Mouse (Mus musculus): ENCODE measurements around the gene Abcc1. TPM values are rescaled to one million over a fixed set of nuclear protein-coding genes. Genes with fewer than 3 reads are reported as not detected.

The Abcc1 gene
- total and polyA plus RNA-seq, 2 experiments from 2014 or later, result 5.9 to 15.3 TPM

DNA sequence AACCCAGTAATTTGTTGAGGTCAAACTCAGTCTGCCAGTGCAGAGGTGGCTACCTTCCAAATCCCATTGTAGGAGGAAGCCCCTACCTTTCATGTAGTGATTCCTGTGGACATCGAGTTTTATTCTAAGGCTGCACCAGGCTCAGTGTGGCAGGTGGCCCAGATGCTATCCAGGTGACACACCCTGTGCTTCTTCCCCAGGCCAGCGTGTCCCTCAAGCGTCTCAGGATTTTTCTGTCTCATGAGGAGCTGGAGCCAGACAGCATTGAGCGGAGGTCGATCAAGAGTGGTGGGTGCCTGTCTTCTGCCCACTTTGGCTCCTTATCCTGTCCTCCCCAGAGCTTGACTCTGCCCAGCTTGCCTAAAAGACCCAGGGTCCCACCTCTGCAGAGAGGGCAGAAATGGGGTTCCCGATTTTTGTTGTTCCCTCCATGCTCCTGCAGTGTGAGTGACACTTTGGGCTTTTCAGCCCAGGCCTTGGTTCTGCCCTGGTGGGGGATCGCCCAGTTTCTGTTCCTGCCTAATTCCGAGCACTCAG is 76.2 kb downstream of the Abcc1 start:
- Histone ChIP-seq H3K27me3 (ENCODE audit: insufficient read depth, low read length) (no peaks in the 10 kb centered on the region), H3K9me3 (ENCODE audit: low read length) (no peaks in the 10 kb centered on the region), H3K4me2 (ENCODE audit: low read depth) (no peak overlapping the region), H3K27ac (ENCODE audit: low read depth, low read length) (no peak overlapping the region), H3K4me1 (ENCODE audit: insufficient read depth) (no peaks in the 10 kb centered on the region), H3K9ac (no peak overlapping the region), H3K36me3 (ENCODE audit: insufficient read depth) (peaks cover 19% of the 10 kb centered on the region; the same call in 1 of the 2 replicates), H3K4me3 (ENCODE audit: low read depth, low read length) (no peak overlapping the region)
- ATAC-seq, result no peak
- no peak for TF ChIP-seq CTCF (IDR thresholded peaks at IDR 0.05; ENCODE audit: low read depth)
- WGBS, result 93% methylated on average over 8 of the region's 8 CpGs
- DNase-seq, result no peak

DNA sequence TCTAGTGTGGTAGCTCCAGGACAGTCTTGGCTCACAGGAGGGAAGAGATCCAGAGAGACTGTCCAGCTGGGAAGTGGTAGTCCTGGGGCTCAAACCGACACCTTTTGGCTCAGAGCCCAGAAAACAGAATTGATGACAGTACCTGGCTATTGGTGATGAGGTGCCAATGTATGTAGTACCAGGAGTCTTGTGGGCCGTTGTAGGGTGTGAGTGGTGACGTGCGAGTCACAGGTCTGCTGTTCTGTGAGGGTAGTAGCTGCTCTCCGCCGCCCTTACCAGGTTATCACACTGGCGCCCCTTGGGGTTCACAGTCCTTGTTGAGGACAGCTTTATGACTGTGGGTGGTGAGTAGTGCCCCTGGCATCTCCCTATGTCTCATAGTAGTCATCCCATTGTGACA is 77.2 kb downstream of the Abcc1 start:
- Histone ChIP-seq H3K9ac (no peak overlapping the region), H3K4me2 (ENCODE audit: low read depth) (no peak overlapping the region), H3K4me3 (ENCODE audit: low read depth, low read length) (no peak overlapping the region), H3K4me1 (ENCODE audit: insufficient read depth) (no peaks in the 10 kb centered on the region), H3K9me3 (ENCODE audit: low read length) (no peaks in the 10 kb centered on the region), H3K36me3 (ENCODE audit: insufficient read depth) (peaks cover 19% of the 10 kb centered on the region; the same call in 1 of the 2 replicates), H3K27ac (ENCODE audit: low read depth, low read length) (no peak overlapping the region), H3K27me3 (ENCODE audit: insufficient read depth, low read length) (no peaks in the 10 kb centered on the region)
- no peak for TF ChIP-seq CTCF (IDR thresholded peaks at IDR 0.05; ENCODE audit: low read depth)
- DNase-seq (no peak), ATAC-seq (no peak)
- WGBS, result 93% methylated on average over 7 of the region's 7 CpGs

DNA sequence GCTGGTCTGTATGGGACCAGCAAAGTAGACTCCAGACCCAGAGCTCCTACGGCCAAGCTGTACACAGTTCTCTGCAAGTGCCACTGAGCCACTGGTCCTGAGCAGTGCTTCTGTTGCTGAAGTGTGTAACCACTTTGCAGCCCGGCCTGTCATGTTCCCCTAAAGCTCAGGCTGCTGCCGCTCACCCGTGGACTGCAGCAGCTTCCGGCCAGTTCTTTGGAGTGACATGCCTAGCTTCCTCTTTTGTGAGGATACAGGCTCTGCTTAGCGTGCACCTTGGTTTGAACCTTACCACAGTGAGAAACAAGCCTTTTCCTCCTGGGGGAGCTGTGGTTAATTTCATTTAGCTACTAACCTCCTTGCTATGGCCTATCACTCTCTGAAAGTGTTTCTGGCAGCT is 77.7 kb downstream of the Abcc1 start:
- H3K9me3 ChIP-seq (ENCODE audit: low read length), result no peaks in the 10 kb centered on the region
- DNase-seq (no peak), ATAC-seq (no peak)
- H3K27ac ChIP-seq (ENCODE audit: low read depth, low read length), result no peak overlapping the region
- no peak for TF ChIP-seq CTCF (IDR thresholded peaks at IDR 0.05; ENCODE audit: low read depth)
- no peaks in the 10 kb centered on the region for H3K27me3 ChIP-seq (ENCODE audit: insufficient read depth, low read length)
- H3K9ac ChIP-seq, result no peak overlapping the region
- no peak overlapping the region for H3K4me2 ChIP-seq (ENCODE audit: low read depth)
- peaks cover 19% of the 10 kb centered on the region; the same call in 1 of the 2 replicates for H3K36me3 ChIP-seq (ENCODE audit: insufficient read depth)
- no peaks in the 10 kb centered on the region for H3K4me1 ChIP-seq (ENCODE audit: insufficient read depth)
- H3K4me3 ChIP-seq (ENCODE audit: low read depth, low read length), result no peak overlapping the region
- WGBS, result 91% methylated on average over 6 of the region's 6 CpGs

DNA sequence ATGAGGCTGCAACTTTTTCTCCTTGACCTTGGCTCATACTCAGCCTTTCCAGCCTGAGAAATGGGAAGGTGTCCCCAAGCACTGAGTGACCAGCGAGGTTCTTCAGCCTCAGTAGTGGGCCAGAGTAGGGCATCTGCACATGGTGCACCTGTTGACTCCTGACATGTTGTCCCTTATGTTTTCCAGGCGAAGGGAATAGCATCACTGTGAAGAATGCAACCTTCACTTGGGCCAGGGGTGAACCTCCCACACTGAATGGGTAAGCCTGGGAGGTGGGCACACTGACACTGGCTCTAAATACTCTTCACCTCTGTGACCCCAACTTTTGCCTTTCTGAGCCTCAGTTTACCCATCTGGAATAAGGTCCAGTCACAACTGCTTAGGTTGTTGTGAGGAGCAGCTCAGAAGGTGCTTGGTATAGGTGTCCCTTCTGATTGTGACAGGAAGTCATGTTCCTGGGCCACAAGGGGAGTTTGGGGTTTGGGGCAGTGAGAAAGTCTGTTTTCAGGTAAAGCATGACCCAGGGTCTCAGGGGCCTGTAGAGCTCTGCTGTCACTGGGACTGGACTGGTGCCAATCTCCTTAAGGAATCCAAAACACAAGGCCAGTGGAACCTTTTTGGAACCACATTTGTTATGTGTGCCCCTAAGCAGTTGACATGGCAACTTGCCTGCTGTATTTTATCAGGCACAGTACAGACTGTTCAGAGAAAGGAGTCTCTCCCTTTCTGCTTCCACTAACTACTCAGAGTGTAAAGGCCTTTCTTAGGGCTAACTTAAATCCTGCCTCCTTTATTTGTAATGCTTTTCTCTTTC is 78.7 kb downstream of the Abcc1 start:
- WGBS, result 96% methylated on average over 2 of the region's 2 CpGs
- TF ChIP-seq CTCF (IDR thresholded peaks at IDR 0.05; ENCODE audit: low read depth), result no peak
- H3K4me3 ChIP-seq (ENCODE audit: low read depth, low read length), result no peak overlapping the region

DNA sequence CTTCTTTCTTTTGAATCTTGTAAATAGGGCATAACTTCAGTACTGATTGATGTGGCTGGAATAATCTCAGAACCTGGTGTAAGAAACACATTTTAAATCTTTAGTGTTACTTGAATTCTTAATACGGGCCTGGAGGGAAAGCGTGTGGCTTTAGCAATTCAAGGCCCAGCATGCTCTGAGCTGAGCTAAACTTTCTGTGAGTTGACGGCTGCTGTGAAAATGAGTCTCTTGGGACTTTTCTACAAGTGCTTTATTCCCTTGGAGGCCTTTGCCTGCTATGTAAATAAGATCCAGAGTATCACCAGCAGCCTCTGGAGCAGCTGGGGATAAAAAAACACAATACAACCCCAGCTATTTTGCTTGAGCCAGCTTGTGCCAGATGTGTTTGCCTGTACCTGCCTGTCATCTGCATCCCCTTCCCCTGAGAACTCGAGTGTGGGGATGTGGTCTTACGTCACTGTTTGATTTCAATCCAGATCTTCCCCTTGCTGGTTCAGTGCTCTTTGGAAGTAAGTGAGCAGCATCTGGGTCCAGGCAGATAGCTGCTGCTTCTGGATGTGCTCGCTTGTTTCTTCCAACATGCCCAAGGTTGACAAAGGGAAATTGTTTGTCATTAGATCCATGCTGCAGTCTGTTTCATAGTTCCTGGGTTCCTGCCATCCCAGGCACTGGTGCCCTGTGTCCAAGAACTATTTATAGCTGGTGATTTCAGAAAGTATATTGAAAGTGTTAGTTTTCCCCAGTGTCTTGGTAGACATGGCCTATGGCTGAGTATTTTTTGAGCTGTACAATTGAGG is 82.9 kb downstream of the Abcc1 start:
- H3K4me3 ChIP-seq (ENCODE audit: low read depth, low read length), result no peak overlapping the region
- H3K9me3 ChIP-seq (ENCODE audit: low read length), result no peaks in the 10 kb centered on the region
- H3K4me1 ChIP-seq (ENCODE audit: insufficient read depth), result no peaks in the 10 kb centered on the region
- 75% methylated on average over 6 of the region's 6 CpGs for WGBS
- no peak overlapping the region for H3K9ac ChIP-seq
- ATAC-seq, result no peak
- no peak for DNase-seq
- no peak for TF ChIP-seq CTCF (IDR thresholded peaks at IDR 0.05; ENCODE audit: low read depth)
- no peak overlapping the region for H3K27ac ChIP-seq (ENCODE audit: low read depth, low read length)
- no peaks in the 10 kb centered on the region for H3K27me3 ChIP-seq (ENCODE audit: insufficient read depth, low read length)
- H3K4me2 ChIP-seq (ENCODE audit: low read depth), result no peak overlapping the region
- peaks cover 16% of the 10 kb centered on the region for H3K36me3 ChIP-seq (ENCODE audit: insufficient read depth)

More for the DNA sequence above, 78.7 kb downstream of the Abcc1 start:
- H3K4me1 ChIP-seq (ENCODE audit: insufficient read depth), result no peaks in the 10 kb centered on the region
- DNase-seq, result no peak
- H3K4me2 ChIP-seq (ENCODE audit: low read depth), result no peak overlapping the region
- no peak overlapping the region for H3K27ac ChIP-seq (ENCODE audit: low read depth, low read length)
- no peaks in the 10 kb centered on the region for H3K9me3 ChIP-seq (ENCODE audit: low read length)
- no peak overlapping the region for H3K9ac ChIP-seq
- H3K27me3 ChIP-seq (ENCODE audit: insufficient read depth, low read length), result no peaks in the 10 kb centered on the region
- no peak for ATAC-seq
- peaks cover 19% of the 10 kb centered on the region; the same call in 1 of the 2 replicates for H3K36me3 ChIP-seq (ENCODE audit: insufficient read depth)

DNA sequence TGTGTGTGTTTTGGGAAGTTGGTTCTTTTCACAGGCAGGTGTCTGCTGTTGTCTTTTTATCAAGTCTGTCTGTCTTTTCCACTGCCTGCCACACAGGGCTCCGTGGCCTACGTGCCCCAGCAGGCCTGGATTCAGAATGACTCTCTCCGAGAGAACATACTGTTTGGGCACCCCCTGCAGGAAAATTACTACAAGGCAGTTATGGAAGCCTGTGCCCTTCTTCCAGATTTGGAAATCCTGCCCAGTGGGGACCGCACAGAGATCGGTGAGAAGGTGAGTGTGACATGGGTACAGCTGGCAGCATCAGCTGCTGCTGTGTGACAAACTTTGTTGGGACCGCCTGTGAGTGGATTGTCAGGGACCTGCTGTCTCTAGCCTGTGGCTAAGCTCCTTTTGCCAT is 83.8 kb downstream of the Abcc1 start:
- Histone ChIP-seq H3K4me2 (ENCODE audit: low read depth) (no peak overlapping the region), H3K27me3 (ENCODE audit: insufficient read depth, low read length) (no peaks in the 10 kb centered on the region), H3K4me3 (ENCODE audit: low read depth, low read length) (no peak overlapping the region), H3K9me3 (ENCODE audit: low read length) (no peaks in the 10 kb centered on the region), H3K27ac (ENCODE audit: low read depth, low read length) (no peak overlapping the region), H3K36me3 (ENCODE audit: insufficient read depth) (peaks cover 9% of the 10 kb centered on the region), H3K9ac (no peak overlapping the region), H3K4me1 (ENCODE audit: insufficient read depth) (no peaks in the 10 kb centered on the region)
- TF ChIP-seq CTCF (IDR thresholded peaks at IDR 0.05; ENCODE audit: low read depth), result no peak
- 79% methylated on average over 6 of the region's 6 CpGs for WGBS
- no peak for DNase-seq
- 0 out of 2 replicates have a peak, but pooled peaks have one; percentile 12 for ATAC-seq
